Mouse (Mus musculus): Measurements from ENCODE around the gene Grpr. TPM values are rescaled to one million over a fixed set of nuclear protein-coding genes. Genes with fewer than 3 reads are reported as not detected.
A peak's percentile ranks its signal among the peaks of the same experiment; 100 is the strongest.

Gene Grpr
- total RNA-seq (2014; fragmentation: Nextera tagmentation) (not detected in 2 replicates), total RNA-seq (2017) (not detected in 2 replicates)

- ATAC-seq (replicated peaks; ENCODE audit: low FRiP score, low TSS enrichment, poor library complexity, severe bottlenecking) = peak; percentile 99
Measured at GRCm38 (mm10) chrX:163549666-163550065, at the start of gene Grpr. Gene Grpr (minus strand): TSS chrX:163549677.

GRCm38 (mm10) chrX:163560521-163560920 is 11.0 kb upstream of the Grpr start:
- no peak for ATAC-seq (replicated peaks; ENCODE audit: low FRiP score, low TSS enrichment, poor library complexity, severe bottlenecking)

GRCm38 (mm10) chrX:163547042-163547441 is 2.4 kb downstream of the Grpr start:
- no peak for ATAC-seq (replicated peaks; ENCODE audit: low FRiP score, low TSS enrichment, poor library complexity, severe bottlenecking)

GRCm38 (mm10) chrX:163532836-163533235 is 16.6 kb downstream of the Grpr start:
- ATAC-seq (replicated peaks; ENCODE audit: low FRiP score, low TSS enrichment, poor library complexity, severe bottlenecking) = no peak

GRCm38 (mm10) chrX:163518963-163519541 is 30.4 kb downstream of the Grpr start:
- no peak for ATAC-seq (replicated peaks; ENCODE audit: low FRiP score, low TSS enrichment, poor library complexity, severe bottlenecking)

GRCm38 (mm10) chrX:163511766-163512165 is 37.7 kb downstream of the Grpr start:
- ATAC-seq (replicated peaks; ENCODE audit: low FRiP score, low TSS enrichment, poor library complexity, severe bottlenecking) = no peak

- no peak for ATAC-seq (replicated peaks; ENCODE audit: low FRiP score, low TSS enrichment, poor library complexity, severe bottlenecking)
Measured at GRCm38 (mm10) chrX:163502088-163502487, 47.4 kb downstream of the Grpr start.

Other genes with a start within 250 kb of the Grpr start
- gene Rnf138rt1, start 211.7 kb upstream of the Grpr start, total RNA-seq (2014; fragmentation: Nextera tagmentation) = not detected in 2 replicates
- gene Rnf138rt1, start 211.7 kb upstream of the Grpr start, total RNA-seq (2017) = not detected in 2 replicates